Mouse (Mus musculus) MEL (cell line): ENCODE data around the gene Ptprj. TPM values are rescaled to one million over a fixed set of nuclear protein-coding genes. Genes with fewer than 3 reads are reported as not detected.

Source experiments
- polyA plus RNA-seq, 2 experiments: library from polyadenylated mRNA; stranded (reverse) in 1 of 2; unstranded in 1 of 2; fragments of >175 nt in 1 of 2; fragments of >200 nt in 1 of 2; gene quantifications; 2 replicates each; pipeline versions ENCODE4 v1.2.1 to v1.2.4; 2012; ENCODE audit warnings: low replicate concordance in 2 of 2, low read depth in 1 of 2; ENCODE audit not compliant: insufficient read length in 2 of 2, insufficient read depth in 1 of 2, missing spikeins in 1 of 2
- total RNA-seq: library from RNA; depleted of rRNA; stranded (reverse); fragments of 300-350 nt; gene quantifications from 2 replicates; pipeline ENCODE4 v1.2.3, GENCODE M21; 2012; rRNA removed

The Ptprj gene
- total and polyA plus RNA-seq, 3 experiments = 6.4 to 10.2 TPM; not detected in 1

Other genes with a start within 250 kb of the Ptprj start
- gene Olfr1274-ps, start 182.0 kb downstream of the Ptprj start, total RNA-seq = not detected in 2 replicates
- gene Olfr1274-ps, start 182.0 kb downstream of the Ptprj start, polyA plus RNA-seq = not detected
- gene Nup160, start 96.6 kb upstream of the Ptprj start, total RNA-seq = 43.8 and 53.4 TPM in 2 replicates
- 10 to 100 TPM; 63.8 to 91.4 TPM for gene Nup160, start 96.6 kb upstream of the Ptprj start, polyA plus RNA-seq
- 39.5 and 42.1 TPM in 2 replicates for gene Fnbp4, start 164.7 kb upstream of the Ptprj start, total RNA-seq
- gene Fnbp4, start 164.7 kb upstream of the Ptprj start, polyA plus RNA-seq = 100 to 1,000 TPM in 1 of 2 experiments, 10 to 100 TPM in 1; 73.7 to 353 TPM
- gene Agbl2, start 202.1 kb upstream of the Ptprj start, total RNA-seq = not detected in 2 replicates
- not detected for gene Agbl2, start 202.1 kb upstream of the Ptprj start, polyA plus RNA-seq